Mouse (Mus musculus): ENCODE measurements at regions not wholly inside any gene's neighbourhood (a gene's known extent, or its start where the extent isn't known, plus 50 kb on each side); places are given as distances from the start of the nearest gene placed in this dataset.

DNA sequence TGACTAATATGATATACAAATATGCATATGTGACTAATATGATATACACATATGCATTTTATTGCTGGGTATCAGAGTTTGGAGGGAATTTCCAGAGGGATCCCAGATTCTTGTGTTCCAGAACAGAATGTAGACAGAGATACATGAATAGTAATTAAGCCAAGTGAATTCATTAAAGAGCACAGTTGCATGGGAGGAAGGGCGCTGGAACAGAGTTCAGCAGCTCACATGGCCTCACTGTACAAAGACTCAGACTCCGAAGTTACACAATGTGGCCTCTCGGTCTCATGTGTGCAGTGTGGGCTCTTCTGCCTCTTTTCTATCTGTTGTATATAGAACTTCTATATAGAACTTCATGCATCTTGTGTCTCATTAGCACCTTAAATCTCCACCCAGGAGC is 196.8 kb upstream of the Rbfox1 start:
- no peak for ATAC-seq (replicated peaks; ENCODE audit: low read depth, poor library complexity, severe bottlenecking)

DNA sequence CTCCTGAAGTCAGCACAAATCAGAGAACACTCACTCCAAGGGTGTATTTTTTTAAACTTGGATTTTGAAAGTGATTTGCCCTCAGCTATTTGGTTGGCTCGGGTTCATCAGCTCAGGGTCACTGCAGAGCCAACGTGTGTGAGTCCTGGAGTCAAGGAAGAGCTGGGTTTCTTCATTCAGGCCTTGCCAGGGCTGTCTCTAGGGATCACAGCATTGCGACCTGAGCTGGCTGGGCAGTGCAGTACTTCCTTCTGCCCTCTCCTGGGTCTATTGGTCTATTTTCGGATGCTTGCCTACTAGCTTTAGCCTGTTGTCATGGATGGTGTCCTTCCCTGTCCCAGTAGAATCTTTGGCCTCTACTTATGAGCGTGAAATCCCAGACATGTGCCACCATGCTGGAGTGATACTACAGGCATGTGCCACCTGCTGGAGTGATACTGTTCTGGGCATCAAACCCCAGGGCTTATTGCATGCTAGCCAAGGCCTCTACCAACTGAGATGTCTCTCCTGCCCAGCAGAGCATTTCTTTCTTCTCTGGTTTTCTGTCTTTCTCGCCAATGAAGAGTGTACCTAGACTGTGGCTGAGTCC is 211.7 kb upstream of the Rbfox1 start:
- no peak for ATAC-seq (replicated peaks; ENCODE audit: low read depth, poor library complexity, severe bottlenecking)

DNA sequence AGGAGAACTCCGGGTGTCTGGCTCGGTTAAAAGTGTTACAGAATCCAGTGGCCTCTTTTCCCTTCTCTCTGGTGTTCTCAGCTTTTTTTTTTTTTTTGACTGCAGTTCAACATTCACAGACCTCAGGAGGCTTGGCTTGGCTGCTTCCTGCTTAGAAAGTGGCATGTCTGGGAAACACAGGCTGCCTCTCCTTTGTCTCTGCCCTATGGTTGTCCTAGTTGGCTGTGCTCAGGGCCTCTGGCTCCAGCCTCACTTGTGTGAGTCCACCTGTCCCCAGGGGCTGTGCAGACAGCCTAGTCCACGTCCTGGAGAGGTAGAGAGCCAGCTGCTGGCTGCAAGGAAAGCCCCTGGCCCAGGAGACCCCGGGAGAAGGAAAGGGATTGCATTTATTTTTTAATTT is 212.3 kb upstream of the Rbfox1 start:
- no peak for ATAC-seq (replicated peaks; ENCODE audit: low read depth, poor library complexity, severe bottlenecking)

DNA sequence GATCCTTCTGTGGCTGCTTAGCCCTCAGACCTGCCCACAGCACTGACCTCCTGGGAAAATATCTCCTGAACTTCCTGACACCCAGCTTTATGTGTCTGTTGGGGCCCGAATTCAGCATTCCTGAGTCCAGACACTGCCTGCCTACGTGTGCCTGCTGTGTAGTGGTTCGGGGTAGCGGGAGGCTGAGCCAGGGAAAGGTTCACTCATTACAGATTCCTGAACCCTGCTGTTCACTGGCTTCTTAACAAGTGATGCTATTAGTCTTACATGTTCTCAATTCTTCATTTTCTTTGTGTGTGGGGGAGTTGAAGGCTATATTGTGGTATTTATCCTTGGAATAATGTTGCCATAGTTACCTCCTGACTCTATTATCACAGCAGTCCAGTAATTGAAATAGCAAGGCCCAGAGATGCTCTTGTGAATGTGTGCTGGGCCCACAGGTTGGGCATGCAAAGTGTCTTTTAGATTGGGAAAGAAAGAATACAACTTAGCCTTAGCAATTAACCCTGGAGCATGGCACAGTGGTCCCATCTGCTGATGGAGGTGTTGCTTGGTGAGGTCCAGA is 216.7 kb upstream of the Rbfox1 start:
- no peak for ATAC-seq (replicated peaks; ENCODE audit: low read depth, poor library complexity, severe bottlenecking)

DNA sequence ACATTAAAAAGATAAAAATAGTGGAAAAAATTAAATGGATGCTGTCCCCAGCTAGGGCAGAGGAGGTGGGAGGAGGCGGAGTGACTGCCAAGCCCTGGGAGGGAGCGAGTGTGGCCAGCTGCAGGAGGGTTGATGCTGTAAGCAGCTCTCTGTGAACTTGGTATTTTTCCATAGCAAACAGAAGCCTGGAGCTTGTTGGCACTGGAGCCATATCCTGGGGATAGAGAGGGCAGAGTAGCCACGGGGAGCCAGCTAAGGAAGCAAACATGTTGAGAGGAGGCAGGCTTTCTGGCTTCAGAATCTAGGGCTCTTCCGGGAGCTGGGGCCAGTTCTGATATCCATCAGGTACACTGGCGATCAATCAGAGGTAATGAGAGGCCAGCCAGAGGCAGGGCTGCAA is 223.2 kb upstream of the Rbfox1 start:
- ATAC-seq (replicated peaks; ENCODE audit: low read depth, poor library complexity, severe bottlenecking) = no peak

DNA sequence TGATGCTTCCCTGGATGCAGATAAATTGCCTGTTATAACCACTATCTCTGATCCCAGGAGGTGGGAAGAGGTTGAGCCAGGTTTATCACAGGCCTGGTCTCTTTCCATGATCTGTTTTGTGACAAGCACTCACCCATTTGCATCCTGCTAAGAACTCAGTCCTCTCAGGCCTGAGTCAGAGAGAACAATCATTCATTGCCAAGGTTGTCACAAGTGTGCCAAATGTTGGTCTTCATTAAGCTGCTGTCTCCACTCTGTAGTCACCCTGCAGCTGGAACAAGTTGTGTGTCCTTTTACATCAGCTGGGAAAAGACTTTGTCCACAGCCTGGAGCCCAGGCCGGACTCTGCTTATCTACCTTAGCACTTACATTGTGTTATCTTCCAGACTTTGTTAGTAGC is 233.6 kb upstream of the Rbfox1 start:
- no peak for ATAC-seq (replicated peaks; ENCODE audit: low read depth, poor library complexity, severe bottlenecking)

DNA sequence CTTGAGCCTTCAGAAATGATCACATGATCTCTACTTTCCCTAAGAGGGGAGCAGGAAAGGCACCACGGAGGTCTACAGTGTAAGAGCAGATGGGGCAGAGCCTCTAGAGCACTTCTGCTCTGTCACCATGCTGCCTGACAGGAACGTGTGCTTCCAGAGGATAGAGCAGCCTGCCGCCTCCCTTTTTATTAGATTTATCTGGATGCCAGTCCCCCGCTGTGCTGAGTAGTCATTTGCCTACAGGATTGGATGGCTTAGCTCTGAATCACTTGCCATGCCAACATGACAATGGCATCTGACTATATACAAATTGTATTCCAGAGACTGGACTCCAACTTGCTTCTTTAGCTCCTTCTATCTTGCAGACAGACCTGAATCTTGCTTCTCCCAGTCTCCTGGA is 234.2 kb upstream of the Rbfox1 start:
- ATAC-seq (replicated peaks; ENCODE audit: low read depth, poor library complexity, severe bottlenecking) = no peak

DNA sequence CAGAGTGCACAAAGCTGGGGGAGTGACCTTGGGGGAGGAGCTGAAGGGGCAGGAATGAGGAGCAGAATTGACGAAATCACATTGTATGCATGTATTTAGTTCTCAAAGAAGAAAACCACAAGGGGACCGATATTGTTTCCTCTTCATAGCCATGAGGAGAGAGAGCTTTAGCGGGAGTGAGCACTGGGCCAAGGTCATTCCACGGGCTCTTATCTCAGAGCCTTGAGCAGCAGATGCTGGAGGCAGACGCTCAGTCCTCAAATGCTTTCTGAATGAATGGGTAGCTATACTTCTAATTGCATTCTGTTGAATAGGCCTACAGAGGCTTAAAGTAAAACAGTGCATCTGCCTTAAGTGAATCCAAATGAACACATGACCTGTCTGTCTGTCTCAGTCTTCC is 245.2 kb upstream of the Rbfox1 start:
- ATAC-seq (replicated peaks; ENCODE audit: low read depth, poor library complexity, severe bottlenecking) = no peak

DNA sequence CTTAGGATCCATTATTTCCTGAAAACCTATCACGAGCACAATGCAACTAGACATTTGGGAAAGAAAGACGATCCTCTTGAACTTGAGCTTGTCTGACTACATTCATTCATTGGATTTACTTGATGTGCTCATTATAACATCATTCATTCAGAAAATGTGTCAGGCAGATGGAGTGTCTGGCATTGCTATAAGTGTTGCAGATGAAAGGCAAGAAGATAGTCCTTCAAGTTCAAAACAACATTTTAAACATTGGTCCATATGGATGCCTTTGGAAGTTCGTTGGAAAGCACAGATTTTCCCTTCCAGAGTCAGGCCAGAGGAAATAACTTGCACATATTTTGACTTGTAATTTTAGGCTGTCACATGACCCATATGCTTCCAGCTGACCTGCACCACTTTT is 255.2 kb upstream of the Rbfox1 start:
- no peak for ATAC-seq (replicated peaks; ENCODE audit: low read depth, poor library complexity, severe bottlenecking)

DNA sequence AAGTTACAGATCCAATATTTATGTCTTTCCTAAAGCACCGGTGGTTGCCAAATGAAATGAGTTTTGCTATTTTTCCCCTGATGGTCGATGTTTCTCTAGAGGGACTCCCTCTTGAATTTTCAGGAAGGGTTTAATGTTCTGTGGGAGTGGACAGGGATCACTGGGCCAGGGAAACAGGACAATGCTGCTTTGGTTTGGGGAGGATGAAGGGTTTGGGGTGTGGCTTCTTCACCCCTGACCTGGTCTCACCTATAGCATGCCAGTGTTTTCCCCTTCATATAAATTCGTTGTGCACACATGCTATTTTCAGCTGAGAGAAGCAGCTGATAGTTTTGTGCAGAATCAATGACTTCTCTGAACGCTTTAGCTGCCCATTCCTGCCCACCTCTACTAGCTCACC is 257.2 kb upstream of the Rbfox1 start:
- no peak for ATAC-seq (replicated peaks; ENCODE audit: low read depth, poor library complexity, severe bottlenecking)

DNA sequence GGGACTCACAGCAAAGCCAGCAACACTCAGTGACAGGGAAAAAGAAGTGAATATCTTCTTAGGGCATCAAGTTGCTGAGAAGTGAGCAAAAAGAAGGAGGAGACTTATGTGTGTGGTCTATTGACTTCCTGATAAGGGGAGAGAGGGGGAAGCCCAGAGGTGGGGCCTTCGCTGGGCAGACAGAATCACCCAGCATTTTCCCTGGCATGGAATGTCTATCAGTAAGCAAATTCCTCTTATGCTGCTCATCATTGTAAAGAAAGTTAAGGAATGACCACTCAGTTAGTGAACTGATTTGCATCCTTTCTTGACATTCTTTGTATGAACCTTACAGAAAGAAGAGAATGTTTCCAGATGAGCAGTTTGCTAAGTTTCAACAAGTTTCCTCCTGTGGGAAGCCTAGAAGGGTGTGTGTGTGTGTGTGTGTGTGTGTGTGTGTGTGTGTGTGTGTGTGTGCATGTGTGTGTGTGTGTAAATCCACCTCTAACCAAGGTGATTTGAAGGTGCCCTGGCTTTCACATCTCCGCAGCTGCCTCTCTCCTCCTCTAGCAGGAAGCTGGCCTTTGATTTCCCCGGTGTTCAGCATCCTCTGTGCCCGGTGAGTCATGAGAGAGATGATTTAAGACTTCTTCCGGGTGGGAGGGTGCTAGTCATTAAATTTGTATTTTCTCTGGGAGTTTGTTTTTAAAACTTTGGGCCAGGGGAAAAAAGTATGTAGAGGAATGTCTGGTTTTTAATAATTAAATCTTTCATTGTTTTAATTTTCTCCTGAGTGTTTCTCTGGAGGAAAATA is 257.8 kb upstream of the Rbfox1 start:
- no peak for ATAC-seq (replicated peaks; ENCODE audit: low read depth, poor library complexity, severe bottlenecking)

DNA sequence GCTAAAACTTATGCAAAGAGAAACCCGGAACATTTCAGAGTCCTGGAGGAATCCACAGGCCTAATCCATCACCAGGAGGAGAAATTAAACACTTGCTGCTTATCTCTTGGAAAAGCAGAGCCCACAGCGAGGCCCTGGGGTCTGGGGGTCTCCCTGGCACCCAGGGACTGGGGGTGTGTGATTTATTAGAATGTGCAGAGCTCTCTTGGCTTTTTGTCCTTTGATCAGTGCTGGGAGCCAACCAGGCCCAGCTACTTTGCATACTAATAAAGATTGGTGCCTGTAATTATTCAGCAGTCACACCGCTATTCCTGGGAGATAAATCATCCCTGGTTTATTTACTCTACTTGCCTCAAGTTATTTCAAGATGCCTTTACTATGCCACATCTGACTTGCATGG is 260.0 kb upstream of the Rbfox1 start:
- ATAC-seq (replicated peaks; ENCODE audit: low read depth, poor library complexity, severe bottlenecking) = no peak

DNA sequence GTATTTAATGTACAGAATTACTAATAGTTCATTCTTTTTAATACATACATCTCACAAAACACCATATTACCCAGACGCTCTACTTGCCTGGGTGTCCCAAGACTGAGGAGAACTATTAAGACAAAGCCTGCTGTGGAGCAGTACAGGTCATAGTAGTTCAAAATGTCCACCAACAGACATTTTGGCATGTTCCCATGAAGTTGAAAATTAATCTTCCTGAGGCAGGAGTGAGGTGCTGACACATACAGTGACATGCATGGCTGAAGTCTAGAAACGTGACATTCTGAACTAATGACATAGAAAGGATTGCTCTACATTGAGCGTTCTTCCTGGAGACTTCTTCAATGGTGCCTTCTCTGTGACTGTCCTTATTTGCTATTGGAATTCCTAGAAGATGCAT is 264.6 kb upstream of the Rbfox1 start:
- ATAC-seq (replicated peaks; ENCODE audit: low read depth, poor library complexity, severe bottlenecking) = no peak

DNA sequence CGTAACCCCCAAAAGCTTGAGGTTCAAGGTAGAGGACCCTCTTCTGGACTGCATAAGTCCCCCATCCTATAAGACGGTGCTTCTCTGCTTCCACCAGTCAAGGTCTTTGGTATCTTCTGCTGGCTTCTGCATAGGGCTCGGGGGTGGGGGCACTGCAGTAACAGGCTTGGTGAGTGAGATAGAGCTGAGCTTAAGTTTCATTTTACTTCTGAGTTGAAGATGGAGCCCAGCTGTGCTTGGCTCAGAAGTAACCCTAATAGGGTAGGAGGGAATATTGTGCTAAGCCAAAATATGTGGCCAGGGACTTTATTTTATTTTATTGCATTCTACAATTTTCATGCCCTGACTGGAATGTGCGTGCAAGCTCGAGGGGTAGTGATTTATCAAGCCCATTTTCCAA is 268.8 kb upstream of the Rbfox1 start:
- ATAC-seq (replicated peaks; ENCODE audit: low read depth, poor library complexity, severe bottlenecking) = no peak

DNA sequence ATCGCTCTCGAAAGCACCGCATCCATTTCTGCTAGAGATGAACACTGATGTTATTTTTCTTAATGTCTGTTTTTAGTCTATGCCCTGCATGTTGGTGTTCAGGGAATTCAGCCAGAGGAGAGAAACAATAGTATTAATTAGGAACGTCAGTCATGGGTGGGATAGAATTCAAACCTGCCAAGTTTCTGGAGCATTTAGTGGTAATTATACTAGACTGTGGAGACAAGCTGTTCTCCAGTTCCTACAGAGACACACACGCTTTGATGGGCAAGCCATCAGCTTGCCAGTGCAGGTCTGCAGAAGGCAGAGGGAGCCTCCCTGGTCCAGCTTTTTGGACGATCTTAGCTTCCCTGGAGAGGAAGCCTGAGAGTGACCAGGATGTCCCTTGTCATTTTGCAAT is 289.8 kb upstream of the Rbfox1 start:
- ATAC-seq (replicated peaks; ENCODE audit: low read depth, poor library complexity, severe bottlenecking) = no peak

DNA sequence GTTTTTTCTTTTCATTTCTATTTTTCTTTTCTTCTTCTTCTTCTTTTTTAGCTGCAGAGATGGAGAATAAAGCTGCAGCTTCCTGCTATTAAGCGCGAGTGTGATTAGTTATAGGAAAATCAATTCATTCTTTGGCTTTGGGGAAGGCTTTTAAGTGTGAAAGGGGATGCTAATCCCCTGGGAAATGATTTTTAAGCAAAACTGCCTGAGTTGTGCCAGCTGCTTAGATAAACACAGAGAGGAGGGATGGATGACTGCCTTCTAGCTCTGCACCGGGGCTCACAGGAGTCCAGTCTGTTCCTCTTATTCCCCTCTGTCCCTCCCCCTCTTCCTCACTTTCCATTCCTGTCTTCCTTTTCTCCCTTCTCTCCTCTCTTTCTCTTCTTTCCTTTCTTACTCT is 306.8 kb upstream of the Rbfox1 start:
- ATAC-seq (replicated peaks; ENCODE audit: low read depth, poor library complexity, severe bottlenecking) = no peak

DNA sequence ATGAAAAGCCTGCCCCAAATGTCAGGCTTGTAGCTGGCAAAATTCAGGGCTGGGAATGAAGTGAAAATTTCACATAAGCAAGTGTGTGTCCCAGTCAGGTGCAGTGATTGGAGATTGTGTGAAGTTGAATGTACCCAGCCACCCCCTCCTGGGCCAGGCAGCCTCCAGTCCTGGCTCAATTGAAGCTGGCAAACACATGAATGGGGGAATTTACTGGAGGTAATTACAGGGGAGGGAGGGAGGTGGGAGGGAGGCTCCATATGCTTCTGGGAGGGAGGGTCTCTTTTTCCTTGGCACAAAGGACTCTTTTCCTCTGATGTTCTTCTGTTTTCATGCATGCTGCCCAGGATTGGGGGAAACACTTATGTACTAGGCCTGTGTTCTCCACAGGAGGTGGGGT is 312.4 kb upstream of the Rbfox1 start:
- ATAC-seq (replicated peaks; ENCODE audit: low read depth, poor library complexity, severe bottlenecking) = no peak

DNA sequence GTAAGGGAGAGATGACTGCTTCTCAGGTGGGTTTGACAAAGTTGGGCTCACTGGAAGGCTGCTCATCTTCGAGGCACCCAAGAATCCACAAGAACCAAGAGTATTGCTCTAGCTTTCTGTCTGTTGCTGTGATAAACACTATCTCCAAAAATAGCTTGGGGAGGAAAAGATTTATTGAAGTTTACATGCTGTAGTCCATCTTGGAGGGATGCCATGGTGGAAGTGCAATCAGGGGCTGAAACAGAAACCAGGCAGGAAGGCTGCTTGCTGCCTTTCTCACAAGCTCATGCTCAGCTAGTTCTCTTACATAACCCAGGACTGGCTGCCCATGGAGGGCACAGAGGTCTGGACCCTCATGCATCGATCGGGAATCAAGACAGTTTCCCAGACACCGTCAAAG is 314.5 kb upstream of the Rbfox1 start:
- no peak for ATAC-seq (replicated peaks; ENCODE audit: low read depth, poor library complexity, severe bottlenecking)

DNA sequence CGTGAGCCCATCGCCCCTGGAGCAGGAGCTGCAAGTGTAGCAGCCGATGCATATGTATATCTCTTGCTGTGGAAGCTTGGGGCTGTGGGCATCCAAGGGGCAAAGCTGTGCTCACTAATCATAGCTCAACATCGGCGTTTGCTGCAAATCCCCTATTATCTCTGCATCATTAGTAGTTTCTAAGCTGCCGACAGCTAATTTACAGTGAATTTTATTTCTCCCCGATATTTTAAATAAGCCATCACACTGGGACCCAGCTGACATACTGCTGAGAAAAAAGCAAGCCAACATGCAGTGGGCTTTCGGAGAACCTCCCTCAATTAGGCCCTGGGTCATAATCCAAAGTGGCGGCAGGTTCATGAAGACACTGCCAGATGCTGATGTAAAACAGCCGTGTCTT is 313.3 kb upstream of the Eef2kmt start:
- ATAC-seq (replicated peaks; ENCODE audit: low read depth, poor library complexity, severe bottlenecking) = no peak

DNA sequence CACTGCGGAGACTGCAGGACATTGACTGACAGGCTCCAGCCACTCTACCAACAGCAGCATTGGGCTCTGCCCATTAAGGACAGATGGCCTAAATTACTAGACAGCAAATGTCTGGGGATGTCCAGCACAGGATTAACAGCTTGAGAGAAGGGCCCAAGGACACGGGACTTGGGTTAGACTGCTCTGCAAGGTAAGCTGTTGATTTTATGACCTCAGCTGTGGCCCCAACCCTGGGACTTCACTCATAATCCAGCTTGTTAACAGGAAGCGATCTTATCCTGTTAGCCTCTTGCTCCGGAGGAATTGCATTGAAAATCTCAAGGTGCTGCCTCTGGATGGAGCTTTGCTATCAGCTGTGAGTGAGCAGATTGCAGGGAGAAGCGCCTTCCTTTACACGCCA is 293.2 kb upstream of the Eef2kmt start:
- no peak for ATAC-seq (replicated peaks; ENCODE audit: low read depth, poor library complexity, severe bottlenecking)

DNA sequence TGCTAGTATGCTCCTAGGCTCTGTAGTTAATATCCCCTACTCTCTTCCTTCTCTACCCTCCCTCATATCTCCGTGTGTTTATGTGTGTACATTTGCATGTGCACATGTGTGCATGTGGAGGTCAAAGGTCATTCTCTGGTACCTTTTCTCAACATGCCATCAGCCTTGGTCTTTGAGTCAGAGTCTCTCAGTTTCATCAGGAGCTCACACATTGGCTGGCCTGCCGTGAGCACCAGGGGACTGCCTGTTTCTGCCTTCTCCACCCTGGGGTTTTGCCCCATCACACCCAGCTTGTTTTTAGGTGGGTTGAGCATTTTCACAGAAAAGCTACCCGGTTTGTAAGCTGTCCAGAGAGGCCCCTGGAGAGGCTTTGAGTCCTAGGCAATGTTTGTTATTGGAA is 292.8 kb upstream of the Eef2kmt start:
- ATAC-seq (replicated peaks; ENCODE audit: low read depth, poor library complexity, severe bottlenecking) = no peak

DNA sequence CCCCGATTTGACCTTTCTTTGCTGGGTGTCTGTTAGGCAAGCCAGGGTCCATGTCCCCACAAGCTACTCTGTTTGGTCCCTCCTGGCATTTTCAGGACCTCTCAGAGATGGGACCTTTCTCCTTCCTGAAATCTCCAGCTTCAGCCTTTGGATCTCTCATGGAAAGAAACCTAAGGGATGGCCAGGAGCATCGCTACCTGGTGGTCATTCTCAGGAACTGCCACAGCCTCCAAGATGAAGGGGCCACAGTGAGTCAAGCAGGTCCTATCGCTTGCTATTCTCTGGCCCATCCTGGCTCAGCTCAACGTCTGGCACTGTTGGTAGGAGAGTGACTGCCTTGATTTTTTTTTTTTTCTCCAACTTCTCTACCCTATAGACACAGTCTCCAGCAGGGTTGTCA is 291.0 kb upstream of the Eef2kmt start:
- ATAC-seq (replicated peaks; ENCODE audit: low read depth, poor library complexity, severe bottlenecking) = no peak

All from common myeloid progenitor, adult 5-6 weeks (primary cell).